Mouse (Mus musculus) liver, postnatal 0 days (tissue): Measurements from ENCODE around the gene Elmod2.

Source experiments
- CTCF ChIP-seq: sonication (generic); IDR thresholded peaks from 2 replicates; pipeline ENCODE4 v1.5.1; 2016; ENCODE audit warnings: antibody characterized with exemption, low read depth
- EP300 ChIP-seq: IDR thresholded peaks from 2 replicates; pipeline ENCODE4 v1.6.1; 2016; ENCODE audit warnings: antibody characterized with exemption, low read depth, mild to moderate bottlenecking

- no peak for TF ChIP-seq EP300
- no peak for TF ChIP-seq CTCF
Measured at GRCm38 (mm10) chr8:83309836-83310235, 22.4 kb downstream of the Elmod2 start.
